20 mouse cellular contexts compared by ENCODE assay signal in genomic region chr17:47657901-47658300, GRCm38 (mm10). TPM values are rescaled to one million over a fixed set of nuclear protein-coding genes. Genes with fewer than 3 reads are reported as not detected.
"Had no signal": no experiment of that assay in that cellular context is flagged by ENCODE, and none has a peak within 500 bp of the region (broad histone marks: within the 10 kb centered on the region; RNA-seq: fewer than 3 reads in every experiment).

No protein-coding gene starts in this region.

- H3K9ac ChIP-seq: liver, embryonic 12.5 days; liver, embryonic 14.5 days; lung, embryonic 15.5 days; midbrain, embryonic 13.5 days; midbrain, embryonic 15.5 days; neural tube, embryonic 13.5 days; stomach, embryonic 15.5 days had no signal

- H3K9me3 ChIP-seq: liver, embryonic 12.5 days; lung, embryonic 15.5 days; megakaryocyte, embryonic 14.5 days; midbrain, embryonic 13.5 days; midbrain, embryonic 15.5 days; neural tube, embryonic 13.5 days; stomach, embryonic 15.5 days had no signal

- ATAC-seq: liver, embryonic 12.5 days; midbrain, embryonic 13.5 days; midbrain, embryonic 15.5 days had no signal

- H3K4me3 ChIP-seq: liver, embryonic 12.5 days; lung, embryonic 15.5 days; megakaryocyte, embryonic 14.5 days; midbrain, embryonic 13.5 days; midbrain, embryonic 15.5 days; myocyte; neural tube, embryonic 13.5 days; stomach, embryonic 15.5 days had no signal

- H3K4me1 ChIP-seq: lung, embryonic 15.5 days; midbrain, embryonic 13.5 days; midbrain, embryonic 15.5 days; stomach, embryonic 15.5 days had no signal

- H3K4me2 ChIP-seq: liver, embryonic 12.5 days; lung, embryonic 15.5 days; midbrain, embryonic 11.5 days; midbrain, embryonic 13.5 days; midbrain, embryonic 15.5 days; neural tube, embryonic 13.5 days; stomach, embryonic 15.5 days had no signal

- DNase-seq: lung, adult 18-20 months; lung, postnatal 10 days; lung, postnatal 4 days; right cerebral cortex, postnatal 14 days; thymus, adult 2 months; thymus, postnatal 25 days; thymus, postnatal 4 days had no signal

- H3K27me3 ChIP-seq: liver, embryonic 12.5 days; lung, embryonic 15.5 days; megakaryocyte, embryonic 14.5 days; midbrain, embryonic 13.5 days; midbrain, embryonic 15.5 days; neural tube, embryonic 13.5 days; stomach, embryonic 15.5 days had no signal

- H3K36me3 ChIP-seq: lung, embryonic 15.5 days; stomach, embryonic 15.5 days had no signal

- H3K27ac ChIP-seq: liver, embryonic 12.5 days; liver, embryonic 14.5 days; lung, embryonic 15.5 days; midbrain, embryonic 13.5 days; midbrain, embryonic 15.5 days; neural tube, embryonic 13.5 days; stomach, embryonic 15.5 days; stomach, postnatal 0 days had no signal

RNA-seq across cellular contexts. Expression of gene Gm21981, which starts 36.4 kb away (rescaled TPM):
- total RNA-seq: neutrophil, adult 5-6 weeks had no signal
- polyA plus RNA-seq: liver, embryonic 16.5 days; stomach, postnatal 0 days had no signal

RNA-seq across cellular contexts. Expression of gene Prickle4, which starts 36.6 kb away (rescaled TPM):
- total RNA-seq: neutrophil, adult 5-6 weeks had no signal
- polyA plus RNA-seq: liver, embryonic 12.5 days had no signal
